ENCODE assay signal across 7 mouse cellular contexts in the genomic region with DNA sequence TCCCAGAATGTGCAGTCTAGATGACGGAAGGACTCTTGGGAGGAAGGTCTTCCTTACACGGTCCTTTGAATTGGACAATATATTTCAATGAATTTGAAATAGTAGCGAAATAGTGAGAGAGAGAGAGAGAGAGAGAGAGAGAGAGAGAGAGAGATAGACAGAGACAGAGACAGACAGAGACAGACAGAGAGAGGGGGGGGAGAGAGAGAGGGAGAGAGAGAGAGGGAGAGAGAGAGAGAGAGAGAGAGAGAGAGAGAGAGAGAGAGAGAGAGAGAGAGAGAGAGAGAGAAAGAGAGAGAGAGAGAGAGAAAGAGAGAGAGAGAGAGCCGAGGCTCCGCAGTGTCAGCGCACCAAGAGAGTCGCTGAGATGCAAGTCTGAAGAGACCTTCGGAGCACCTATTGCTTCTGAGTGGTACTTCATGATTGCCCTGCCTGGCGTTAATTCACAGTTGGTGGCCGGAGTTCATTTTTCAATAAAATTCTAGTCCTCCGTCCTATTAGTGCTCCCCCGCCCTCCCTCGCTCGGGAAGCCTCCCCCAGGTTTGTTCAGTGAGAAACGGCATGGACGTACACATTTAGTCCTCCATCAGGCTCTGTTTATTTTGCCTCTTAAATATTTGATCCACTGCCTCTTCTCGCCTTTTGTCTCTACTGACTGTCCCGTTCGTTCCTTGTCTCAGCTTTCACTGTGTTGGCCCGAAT. TPM values are rescaled to one million over a fixed set of nuclear protein-coding genes. Genes with fewer than 3 reads are reported as not detected.
DNase-seq lines count a peak whose midpoint lies in the region; ATAC-seq and TF ChIP-seq lines count a peak whose summit lies in the region.

No protein-coding gene starts in this region.

- peaks cover 9% of the 10 kb centered on the region for H3K36me3 ChIP-seq in spleen, adult 2 months (ENCODE audit: control insufficient read depth, insufficient read depth, low read length)
- peaks cover 12% of the 10 kb centered on the region for H3K36me3 ChIP-seq in forebrain, embryonic 16.5 days (ENCODE audit: control insufficient read depth, insufficient read depth)
- peaks cover 13% of the 10 kb centered on the region for H3K36me3 ChIP-seq in liver, adult 2 months (ENCODE audit: control insufficient read depth, insufficient read depth, low read length)

- H3K4me1 ChIP-seq in spleen, adult 2 months (ENCODE audit: control insufficient read depth, insufficient read depth, insufficient read length) = no peaks in the 10 kb centered on the region; the same call in 1 of the 2 replicates
- peaks cover 11% of the 10 kb centered on the region for H3K4me1 ChIP-seq in forebrain, embryonic 16.5 days (replicated peaks; ENCODE audit: control insufficient read depth, insufficient read depth, low read length)
- H3K4me1 ChIP-seq in liver, adult 2 months (ENCODE audit: control insufficient read depth, insufficient read depth, low read length) = peaks cover 5% of the 10 kb centered on the region; the same call in 1 of the 2 replicates

- no peaks in the 10 kb centered on the region for H3K27me3 ChIP-seq in spleen, adult 2 months (ENCODE audit: control insufficient read depth, insufficient read depth, low read length)
- no peaks in the 10 kb centered on the region for H3K27me3 ChIP-seq in forebrain, embryonic 16.5 days (replicated peaks; ENCODE audit: control insufficient read depth, insufficient read depth, low read length)
- no peaks in the 10 kb centered on the region for H3K27me3 ChIP-seq in liver, adult 2 months (ENCODE audit: control insufficient read depth, insufficient read depth, low read length)

- H3K79me2 ChIP-seq in liver, adult 2 months (ENCODE audit: control insufficient read depth, insufficient read depth, low read length) = peaks cover 7% of the 10 kb centered on the region

- H3K27ac ChIP-seq in spleen, adult 2 months (ENCODE audit: insufficient read depth, low read length) = peak overlapping the region; percentile 96
- peak overlapping the region; percentile 93 for H3K27ac ChIP-seq in forebrain, embryonic 16.5 days (ENCODE audit: low read length)
- peak overlapping the region; percentile 92 for H3K27ac ChIP-seq in liver, adult 2 months (replicated peaks; ENCODE audit: insufficient read depth, low read depth, low read length)

- no peak for TF ChIP-seq POLR2A in spleen, adult 2 months (IDR thresholded peaks at IDR 0.05; ENCODE audit: low read depth, low read length)
- TF ChIP-seq POLR2A in brain, embryonic 14.5 days (IDR thresholded peaks at IDR 0.05; ENCODE audit: borderline replicate concordance, extremely low read depth, insufficient read depth, insufficient read length, poor library complexity, severe bottlenecking) = no peak
- TF ChIP-seq POLR2A in liver, adult 2 months (IDR thresholded peaks at IDR 0.05; ENCODE audit: extremely low read depth, insufficient read depth, low read length) = no peak

- 25% methylated on average over 20 of the region's 20 CpGs for WGBS in spleen, adult 2 months
- 34% methylated on average over 20 of the region's 20 CpGs for WGBS in forebrain, embryonic 16.5 days
- 10% methylated on average over 20 of the region's 20 CpGs for WGBS in liver, adult 2 months

- ATAC-seq in forebrain, embryonic 16.5 days = no peak

- peak in 1 of 2 experiments; percentile 14 for DNase-seq in spleen, adult 2 months (ENCODE audit: low read depth in 1 of 2, low spot score in 2 of 2)
- no peak for DNase-seq in spleen, adult 18-20 months
- peak; percentile 26 for DNase-seq in brain, embryonic 14.5 days (ENCODE audit: low read depth)
- peak; percentile 31 for DNase-seq in liver, adult 2 months (ENCODE audit: extremely low read depth, low read depth, low spot score)
- DNase-seq in retina, embryonic 14.5 days (ENCODE audit: low spot score) = peak; percentile 9
- DNase-seq in layer of hippocampus, adult 9-10 months (ENCODE audit: low spot score) = no peak

- H3K9ac ChIP-seq in forebrain, embryonic 16.5 days (replicated peaks; ENCODE audit: low read depth, low read length) = peak overlapping the region; percentile 95
- H3K9ac ChIP-seq in liver, adult 2 months (ENCODE audit: low read depth, low read length) = peak overlapping the region; percentile 100

- H3K4me2 ChIP-seq in forebrain, embryonic 16.5 days (ENCODE audit: low read length) = peak overlapping the region; percentile 67

- no peak for TF ChIP-seq CTCF in spleen, adult 2 months (IDR thresholded peaks at IDR 0.05; ENCODE audit: extremely low read depth, insufficient read depth, insufficient read length, insufficient replicate concordance)
- TF ChIP-seq CTCF in brain, embryonic 14.5 days (IDR thresholded peaks at IDR 0.05; ENCODE audit: borderline replicate concordance, extremely low read depth, insufficient read depth, insufficient read length) = no peak
- TF ChIP-seq CTCF in liver, adult 2 months (IDR thresholded peaks at IDR 0.05; ENCODE audit: low read depth, low read length) = no peak

- H3K4me3 ChIP-seq in spleen, adult 2 months (ENCODE audit: extremely low read depth, insufficient read depth, insufficient read length) = peak overlapping the region; percentile 97
- H3K4me3 ChIP-seq in forebrain, embryonic 16.5 days (replicated peaks; ENCODE audit: low read length) = peak overlapping the region; percentile 86
- peak overlapping the region; percentile 100 for H3K4me3 ChIP-seq in liver, adult 2 months (ENCODE audit: insufficient read depth, low read depth, low read length)

- H3K9me3 ChIP-seq in forebrain, embryonic 16.5 days (ENCODE audit: control insufficient read depth, low read length) = no peaks in the 10 kb centered on the region

RNA-seq across cellular contexts. Expression of a gene that starts 0.5 kb away (rescaled TPM):
- 7.2 and 8.3 TPM in 2 replicates for polyA plus RNA-seq in spleen, adult 2 months (2012; rRNA removed)
- polyA plus RNA-seq in brain, embryonic 14.5 days (2012; rRNA removed) = 22.9 and 25.4 TPM in 2 replicates
- polyA plus RNA-seq in forebrain, embryonic 16.5 days (2015; fragmentation: Nextera tagmentation; extraction: Ambion mirVana) = 18.5 and 21.9 TPM in 2 replicates
- 7.3 and 9.4 TPM in 2 replicates for total RNA-seq in liver, adult 2 months (2014; rRNA removed)
- polyA plus RNA-seq in liver, adult 2 months (2012; rRNA removed) = 8.5 and 9.5 TPM in 2 replicates

Comparison
In these comparisons a context has a peak if more than half of its experiments do, and no peak if none do; other contexts are left out.
1. DNase-seq: peak in brain, embryonic 14.5 days (single experiment), liver, adult 2 months (single experiment) and retina, embryonic 14.5 days (single experiment); none in spleen, adult 18-20 months (0 of 2) and layer of hippocampus, adult 9-10 months (single experiment).
2. Peak in every context shown above with its lines, with median percentiles within 50 percentile points of each other: H3K27ac ChIP-seq and H3K4me3 ChIP-seq.